Mouse (Mus musculus) heart, embryonic 11.5 days (tissue): ENCODE measurements around the gene Hmga1. TPM values are rescaled to one million over a fixed set of nuclear protein-coding genes. Genes with fewer than 3 reads are reported as not detected.

Experiments used
- ATAC-seq: fragments of 200-750 bp; cut with Nextera tagmentation; replicated peaks from 2 replicates; pipeline ENCODE4 v1.8.0; 2017; ENCODE audit warnings: moderate library complexity; ENCODE audit not compliant: insufficient number of reproducible peaks, low FRiP score, low TSS enrichment
- H3K27ac ChIP-seq: fragments of 300-500 bp; sonication (generic); 2 replicates; pipeline ENCODE4 v1.5.1; 2014; ENCODE audit warnings: mild to moderate bottlenecking, low read depth, low read length
- H3K27me3 ChIP-seq: fragments of 300-500 bp; sonication (generic); 2 replicates; pipeline ENCODE4 v1.6.1; 2014; ENCODE audit warnings: mild to moderate bottlenecking, low read length, mixed read lengths; ENCODE audit not compliant: control insufficient read depth, insufficient read depth
- H3K36me3 ChIP-seq: fragments of 300-500 bp; sonication (generic); 2 replicates; pipeline ENCODE4 v1.6.1; 2014; ENCODE audit warnings: mild to moderate bottlenecking, low read length, moderate library complexity, mixed read lengths; ENCODE audit not compliant: control insufficient read depth, insufficient read depth
- H3K4me1 ChIP-seq: fragments of 300-500 bp; sonication (generic); 2 replicates; pipeline ENCODE4 v1.6.1; 2014; ENCODE audit warnings: low read length; ENCODE audit not compliant: control insufficient read depth, insufficient read depth
- H3K4me2 ChIP-seq: fragments of 300-500 bp; sonication (generic); 2 replicates; pipeline ENCODE4 v1.6.1; 2014; ENCODE audit warnings: mild to moderate bottlenecking, moderate library complexity
- H3K4me3 ChIP-seq: fragments of 300-500 bp; sonication (generic); 2 replicates; pipeline ENCODE4 v1.5.1; 2014; ENCODE audit warnings: low read depth, low read length
- H3K9ac ChIP-seq: fragments of 300-500 bp; sonication (generic); 2 replicates; pipeline ENCODE4 v1.6.1; 2014; ENCODE audit warnings: mild to moderate bottlenecking, low read depth, low read length, moderate library complexity
- H3K9me3 ChIP-seq: fragments of 300-500 bp; sonication (generic); replicated peaks from 2 replicates; pipeline ENCODE4 v1.6.1; 2016; ENCODE audit warnings: low read length; ENCODE audit not compliant: control insufficient read depth
- WGBS: fragments of 180-500 bp; shearing (Covaris S2); extraction: QIAGEN DNeasy Blood & Tissue Kit; methylation state at CpG from one replicate; pipeline ENCODE4 v1.1.7; 2014; ENCODE audit not compliant: insufficient replicate concordance; 5-methylcytosine and 5-hydroxymethylcytosine counted together
- polyA plus RNA-seq: library from polyadenylated mRNA; unstranded; fragments of >200 nt; fragmentation: Nextera tagmentation; extraction: Ambion mirVana; gene quantifications from 2 replicates; pipeline ENCODE4 v1.2.1, GENCODE M21; 2014

The Hmga1 gene
- polyA plus RNA-seq, 1 experiment from 2014 or later = 278 TPM

DNA sequence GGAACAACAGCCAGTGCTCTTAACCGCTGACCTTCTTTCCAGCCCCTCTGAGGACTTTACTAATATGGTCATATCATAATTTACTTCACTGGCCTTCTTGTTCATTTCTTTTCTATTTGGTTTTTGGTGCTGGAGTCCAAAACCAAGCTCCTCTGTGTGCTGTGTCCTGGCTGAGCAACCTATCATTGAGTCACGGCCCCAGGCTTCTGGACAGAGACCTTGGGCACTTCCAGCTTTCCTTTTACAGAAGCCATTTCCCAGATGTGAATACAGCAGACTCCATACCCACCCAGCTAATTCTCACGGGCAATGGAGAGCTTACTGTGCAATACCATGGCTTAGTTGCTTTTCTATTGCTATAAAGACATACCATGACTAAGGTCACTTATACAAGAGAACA, 44.0 kb downstream of the Hmga1 start:
- Histone ChIP-seq H3K9me3 (no peaks in the 10 kb centered on the region), H3K27me3 (no peaks in the 10 kb centered on the region), H3K27ac (no peak overlapping the region), H3K4me3 (no peak overlapping the region), H3K4me1 (peaks cover 67% of the 10 kb centered on the region), H3K36me3 (peaks cover 5% of the 10 kb centered on the region), H3K9ac (no peak overlapping the region), H3K4me2 (no peak overlapping the region)
- WGBS = 87% methylated on average over 3 of the region's 3 CpGs
- ATAC-seq = no peak

GRCm38 (mm10) chr17:27600869-27601268, 44.6 kb downstream of the Hmga1 start:
- Histone ChIP-seq H3K4me2 (no peak overlapping the region), H3K9ac (no peak overlapping the region; the same call in 1 of the 2 replicates), H3K36me3 (peaks cover 2% of the 10 kb centered on the region), H3K4me1 (peaks cover 63% of the 10 kb centered on the region), H3K27ac (no peak overlapping the region), H3K27me3 (no peaks in the 10 kb centered on the region), H3K9me3 (no peaks in the 10 kb centered on the region), H3K4me3 (no peak overlapping the region)
- WGBS = 72% methylated on average over 5 of the region's 5 CpGs
- ATAC-seq = no peak

DNA sequence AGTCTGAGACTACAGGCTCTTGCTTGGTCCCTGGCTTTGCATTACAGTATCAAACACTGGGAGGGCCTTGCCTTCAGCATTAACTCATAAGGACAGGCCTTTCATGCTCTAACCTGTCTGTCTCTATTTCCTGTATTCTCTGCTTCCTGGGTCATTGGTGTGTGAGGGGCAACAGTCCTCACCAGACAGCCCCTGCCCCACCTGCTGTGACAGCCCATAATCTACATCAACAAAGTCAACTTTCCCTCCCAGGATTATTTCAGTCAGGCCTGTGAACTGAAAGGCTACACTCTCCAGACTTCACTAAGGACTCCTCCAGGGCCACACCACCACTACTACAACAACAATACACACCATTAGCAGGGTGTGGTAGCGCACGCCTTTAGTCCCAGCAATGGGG, 46.7 kb downstream of the Hmga1 start:
- Histone ChIP-seq H3K9ac (no peak overlapping the region), H3K4me2 (no peak overlapping the region)

GRCm38 (mm10) chr17:27603522-27604234, 47.4 kb downstream of the Hmga1 start:
- no peaks in the 10 kb centered on the region for H3K9me3 ChIP-seq
- WGBS = 55% methylated on average over 21 of the region's 21 CpGs
- H3K9ac ChIP-seq = peak overlapping the region; percentile 29
- H3K27ac ChIP-seq = peak overlapping the region; percentile 81
- peaks cover 51% of the 10 kb centered on the region for H3K4me1 ChIP-seq
- ATAC-seq = no peak
- no peaks in the 10 kb centered on the region for H3K36me3 ChIP-seq
- no peak overlapping the region for H3K4me3 ChIP-seq
- H3K4me2 ChIP-seq = peak overlapping the region; percentile 49
- H3K27me3 ChIP-seq = no peaks in the 10 kb centered on the region

More for the DNA sequence above, 46.7 kb downstream of the Hmga1 start:
- ATAC-seq = no peak
- Histone ChIP-seq H3K9me3 (no peaks in the 10 kb centered on the region), H3K27ac (peak overlapping the region; percentile 81; the same call in 1 of the 2 replicates), H3K27me3 (no peaks in the 10 kb centered on the region), H3K4me3 (no peak overlapping the region), H3K4me1 (peaks cover 57% of the 10 kb centered on the region), H3K36me3 (no peaks in the 10 kb centered on the region)
- WGBS = 84% methylated on average over 2 of the region's 2 CpGs

GRCm38 (mm10) chr17:27609576-27609975, 53.3 kb downstream of the Hmga1 start:
- Histone ChIP-seq H3K9me3 (no peaks in the 10 kb centered on the region), H3K4me1 (peaks cover 52% of the 10 kb centered on the region), H3K4me2 (no peak overlapping the region), H3K27ac (no peak overlapping the region), H3K9ac (no peak overlapping the region), H3K36me3 (no peaks in the 10 kb centered on the region), H3K4me3 (no peak overlapping the region), H3K27me3 (no peaks in the 10 kb centered on the region)
- WGBS = 90% methylated on average over 7 of the region's 7 CpGs
- ATAC-seq = no peak

DNA sequence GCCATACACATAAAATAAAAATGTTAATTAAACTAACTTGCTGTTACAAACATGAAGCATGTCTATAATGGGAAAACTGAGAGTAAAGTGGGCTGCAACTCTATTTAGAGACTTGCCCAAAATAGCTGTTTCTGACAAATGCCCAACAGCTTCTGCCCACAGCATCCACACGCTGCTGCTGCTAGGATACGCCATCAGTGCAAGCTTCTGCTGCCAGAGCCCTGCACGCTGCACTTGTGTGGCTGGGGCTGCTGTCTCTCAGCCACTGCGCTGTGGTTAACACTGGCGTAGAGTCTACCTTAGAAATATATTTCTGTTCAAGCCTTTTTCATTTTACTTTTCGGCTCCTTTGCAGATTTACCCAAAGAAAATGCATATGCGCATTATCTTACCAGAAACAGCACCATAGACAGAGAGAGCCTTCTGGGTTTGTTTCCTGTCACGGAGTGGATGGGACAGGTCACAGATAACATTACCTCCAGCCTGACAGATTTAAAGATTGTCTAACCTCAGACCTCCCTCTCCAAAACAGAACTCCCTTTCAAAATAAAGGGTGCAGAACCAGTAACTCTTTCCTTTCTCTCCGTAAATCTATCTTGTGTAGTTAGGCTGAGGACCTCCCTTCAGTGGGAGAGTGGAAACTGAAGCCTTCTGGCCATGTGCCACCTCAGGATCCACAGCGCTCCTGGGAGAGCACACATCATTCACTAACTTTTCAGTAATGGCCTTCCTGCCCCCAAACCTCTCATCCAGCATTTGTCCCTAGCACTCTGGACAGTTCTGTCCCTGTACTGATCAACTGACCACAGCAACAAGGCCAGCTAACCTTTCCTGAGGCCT, 54.6 kb downstream of the Hmga1 start:
- Histone ChIP-seq H3K4me1 (peaks cover 57% of the 10 kb centered on the region), H3K27ac (peak overlapping the region; percentile 16; the same call in 1 of the 2 replicates)
- no peak for ATAC-seq

GRCm38 (mm10) chr17:27611519-27611884, 55.2 kb downstream of the Hmga1 start:
- Histone ChIP-seq H3K27me3 (no peaks in the 10 kb centered on the region), H3K36me3 (no peaks in the 10 kb centered on the region), H3K4me2 (no peak overlapping the region), H3K4me1 (peaks cover 52% of the 10 kb centered on the region), H3K9me3 (no peaks in the 10 kb centered on the region), H3K9ac (peak overlapping the region; percentile 28; the same call in 1 of the 2 replicates), H3K4me3 (no peak overlapping the region), H3K27ac (peak overlapping the region; percentile 64)
- ATAC-seq = no peak
- WGBS = 50% methylated on average over 3 of the region's 3 CpGs

More for the DNA sequence above, 54.6 kb downstream of the Hmga1 start:
- Histone ChIP-seq H3K9me3 (no peaks in the 10 kb centered on the region), H3K27me3 (no peaks in the 10 kb centered on the region), H3K4me3 (no peak overlapping the region), H3K4me2 (no peak overlapping the region), H3K36me3 (no peaks in the 10 kb centered on the region), H3K9ac (no peak overlapping the region)
- WGBS = 61% methylated on average over 10 of the region's 10 CpGs

DNA sequence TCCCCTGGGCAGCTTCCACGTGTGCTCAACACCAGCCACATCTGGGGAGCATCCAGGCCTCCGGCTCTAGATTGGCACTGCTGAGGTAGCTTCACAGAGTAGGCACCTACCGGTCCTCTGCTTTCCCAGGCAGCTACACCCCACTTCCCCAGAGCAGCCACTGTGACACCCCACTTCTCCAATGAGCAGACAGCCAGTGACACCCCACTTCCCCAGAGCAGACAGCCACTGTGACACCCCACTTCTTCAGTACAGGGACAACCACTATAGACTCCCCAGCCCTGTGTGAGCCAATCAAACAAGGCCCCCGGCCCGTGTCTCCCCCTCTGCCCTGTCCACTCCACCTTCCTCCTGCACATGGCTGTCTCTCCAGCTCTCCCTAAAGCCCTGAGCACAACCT, 55.7 kb downstream of the Hmga1 start:
- H3K27me3 ChIP-seq = no peaks in the 10 kb centered on the region
- peaks cover 52% of the 10 kb centered on the region for H3K4me1 ChIP-seq
- no peak overlapping the region for H3K4me3 ChIP-seq
- no peak for ATAC-seq
- no peak overlapping the region; the same call in 1 of the 2 replicates for H3K4me2 ChIP-seq
- H3K27ac ChIP-seq = peak overlapping the region; percentile 64; the same call in 1 of the 2 replicates
- 82% methylated on average over 5 of the region's 5 CpGs for WGBS
- H3K9me3 ChIP-seq = no peaks in the 10 kb centered on the region
- H3K9ac ChIP-seq = peak overlapping the region; percentile 28; the same call in 1 of the 2 replicates
- no peaks in the 10 kb centered on the region for H3K36me3 ChIP-seq
